Mouse (Mus musculus): ENCODE measurements around the gene Kntc1.

DNA sequence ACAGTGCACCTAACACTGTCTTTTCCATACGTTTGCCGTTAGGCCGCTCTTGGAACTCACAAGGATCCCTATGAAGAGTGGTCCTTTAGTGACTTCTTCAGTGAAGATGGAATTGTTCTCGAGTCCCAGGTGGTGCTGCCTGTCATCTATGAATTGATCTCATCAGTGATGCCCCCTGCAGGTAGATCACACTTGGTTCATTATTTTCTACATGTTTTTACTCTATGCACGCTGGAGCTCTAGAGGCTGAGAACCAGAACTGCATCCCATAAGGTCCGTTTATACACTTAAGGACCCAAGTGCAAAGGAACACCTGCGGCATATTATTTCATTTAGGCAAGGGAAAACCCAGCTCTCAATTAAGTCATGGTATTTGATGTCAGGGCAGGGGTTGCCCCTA is 39.5 kb downstream of the Kntc1 start:
- no peak for TF ChIP-seq CTCF (IDR thresholded peaks at IDR 0.05; ENCODE audit: borderline replicate concordance, insufficient read depth, low read depth, low read length)
- no peak for TF ChIP-seq POLR2A (IDR thresholded peaks at IDR 0.05; ENCODE audit: borderline replicate concordance, insufficient read depth, low read length)

Data from cerebellum, adult 2 months (tissue).